9 mouse cellular contexts compared by ENCODE assay signal in the genomic region with DNA sequence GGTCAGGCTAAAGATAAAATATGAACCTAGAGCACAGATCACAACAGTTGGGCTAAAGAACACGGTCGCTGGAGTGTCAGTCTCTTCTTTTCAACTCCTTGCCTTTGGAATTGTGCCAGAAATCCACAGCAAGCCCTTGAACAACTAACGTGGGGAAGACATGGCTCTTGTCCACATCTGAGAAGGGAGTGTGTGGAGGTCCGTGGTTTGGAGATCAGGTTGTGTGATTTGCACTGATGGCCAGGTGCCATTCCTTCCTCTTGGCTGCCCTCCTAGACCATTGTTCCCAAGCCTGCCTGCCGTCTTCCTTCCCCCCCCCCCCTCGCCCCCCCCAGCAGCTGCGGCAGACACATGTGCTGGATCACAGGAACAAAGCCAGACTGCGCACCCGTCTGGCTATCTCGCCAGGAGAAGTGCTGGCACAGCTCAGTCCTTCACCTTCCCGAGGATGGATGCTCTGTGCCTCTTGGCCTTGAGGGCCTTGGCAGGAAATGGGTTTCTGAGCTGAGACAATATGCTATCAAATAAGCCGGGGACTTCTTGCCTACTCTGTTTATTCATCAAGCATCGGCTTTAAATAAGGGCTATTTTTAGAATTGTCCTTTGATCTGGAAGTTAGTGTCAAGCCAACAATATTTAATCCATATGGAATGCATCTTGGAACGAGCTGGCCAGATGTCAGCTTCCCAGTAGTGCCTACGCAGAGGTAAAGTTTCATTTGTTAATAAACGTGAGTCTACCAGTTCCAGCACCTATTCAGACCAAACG.
DNase-seq lines count a peak whose midpoint lies in the region; ATAC-seq and TF ChIP-seq lines count a peak whose summit lies in the region.
"Had no signal": no experiment of that assay in that cellular context is flagged by ENCODE, and none has a peak within 500 bp of the region (broad histone marks: within the 10 kb centered on the region; RNA-seq: fewer than 3 reads in every experiment).

No protein-coding gene starts in this region.

- H3K36me3 ChIP-seq in liver, embryonic 16.5 days (ENCODE audit: control insufficient read depth, insufficient read depth) = no peaks in the 10 kb centered on the region
- H3K36me3 ChIP-seq in liver, embryonic 11.5 days (ENCODE audit: control insufficient read depth, insufficient read depth, low read length) = no peaks in the 10 kb centered on the region
- no peaks in the 10 kb centered on the region for H3K36me3 ChIP-seq in intestine, embryonic 15.5 days
- H3K36me3 ChIP-seq in lung, embryonic 16.5 days (ENCODE audit: control insufficient read depth, insufficient read depth, low read length) = no peaks in the 10 kb centered on the region

- no peak overlapping the region for H3K4me3 ChIP-seq in liver, embryonic 16.5 days (ENCODE audit: low read depth, low read length)
- no peak overlapping the region for H3K4me3 ChIP-seq in liver, embryonic 11.5 days (ENCODE audit: low read depth, low read length)
- H3K4me3 ChIP-seq in gastrocnemius, adult 2 months = peak overlapping the region; percentile 25
- no peak overlapping the region for H3K4me3 ChIP-seq in intestine, embryonic 15.5 days (replicated peaks)
- H3K4me3 ChIP-seq in lung, embryonic 16.5 days (ENCODE audit: low read length) = no peak overlapping the region

- no peak for TF ChIP-seq CTCF in gastrocnemius, adult 2 months (IDR thresholded peaks at IDR 0.05)

- no peak overlapping the region for H3K9ac ChIP-seq in liver, embryonic 16.5 days (ENCODE audit: low read depth, low read length)
- H3K9ac ChIP-seq in liver, embryonic 11.5 days (ENCODE audit: low read depth, low read length) = no peak overlapping the region
- no peak overlapping the region for H3K9ac ChIP-seq in intestine, embryonic 15.5 days
- H3K9ac ChIP-seq in lung, embryonic 16.5 days (ENCODE audit: low read length) = peak overlapping the region; percentile 21; the same call in 1 of the 2 replicates

- H3K4me2 ChIP-seq in liver, embryonic 16.5 days (ENCODE audit: low read depth, low read length) = no peak overlapping the region
- H3K4me2 ChIP-seq in liver, embryonic 11.5 days = no peak overlapping the region
- no peak overlapping the region for H3K4me2 ChIP-seq in intestine, embryonic 15.5 days (replicated peaks)
- 0 out of 2 replicates have a peak overlapping the region, but pooled peaks have one; percentile 18 for H3K4me2 ChIP-seq in lung, embryonic 16.5 days (ENCODE audit: low read depth, low read length)

- 54% methylated on average over 15 of the region's 17 CpGs for WGBS in liver, embryonic 16.5 days (ENCODE audit: insufficient replicate concordance)
- 68% methylated on average over 16 of the region's 17 CpGs for WGBS in liver, embryonic 11.5 days
- WGBS in intestine, embryonic 15.5 days = 42% methylated on average over 16 of the region's 17 CpGs
- WGBS in lung, embryonic 16.5 days = 12% methylated on average over 15 of the region's 17 CpGs

- no peaks in the 10 kb centered on the region for H3K9me3 ChIP-seq in liver, embryonic 16.5 days (replicated peaks; ENCODE audit: control insufficient read depth, low read length)
- H3K9me3 ChIP-seq in liver, embryonic 11.5 days (ENCODE audit: control insufficient read depth, low read length) = no peaks in the 10 kb centered on the region
- H3K9me3 ChIP-seq in intestine, embryonic 15.5 days = no peaks in the 10 kb centered on the region
- H3K9me3 ChIP-seq in lung, embryonic 16.5 days (ENCODE audit: control insufficient read depth, low read length) = no peaks in the 10 kb centered on the region

- peak; percentile 39; the same call in 1 of the 2 replicates for ATAC-seq in liver, embryonic 16.5 days (ENCODE audit: low read depth)
- ATAC-seq in liver, embryonic 11.5 days (replicated peaks; ENCODE audit: low FRiP score) = no peak
- ATAC-seq in intestine, embryonic 15.5 days = peak; percentile 66
- peak; percentile 90 for ATAC-seq in lung, embryonic 16.5 days (ENCODE audit: low read depth)

- intact Hi-C loops in gastrocnemius, adult 2 months (cut with DNase I) = no loop called here

- H3K27me3 ChIP-seq in liver, embryonic 16.5 days (ENCODE audit: control insufficient read depth, insufficient read depth, low read depth, low read length) = no peaks in the 10 kb centered on the region
- H3K27me3 ChIP-seq in liver, embryonic 11.5 days (replicated peaks; ENCODE audit: control insufficient read depth, insufficient read depth, low read length) = no peaks in the 10 kb centered on the region
- no peaks in the 10 kb centered on the region for H3K27me3 ChIP-seq in intestine, embryonic 15.5 days (replicated peaks)
- H3K27me3 ChIP-seq in lung, embryonic 16.5 days (ENCODE audit: control insufficient read depth, insufficient read depth, low read depth, low read length) = no peaks in the 10 kb centered on the region
- H3K27me3 ChIP-seq: CH12.LX had no signal

- no peak for DNase-seq in liver, embryonic 11.5 days (ENCODE audit: low spot score)
- peak; percentile 59 for DNase-seq in gastrocnemius, adult 2 months
- no peak for DNase-seq in layer of hippocampus, adult 9-10 months (ENCODE audit: low spot score)
- no peak for DNase-seq in layer of hippocampus, postnatal 36 days
- DNase-seq in right cerebral cortex, postnatal 4 days = no peak

- no peak overlapping the region for H3K27ac ChIP-seq in liver, embryonic 16.5 days (ENCODE audit: low read length)
- no peak overlapping the region for H3K27ac ChIP-seq in liver, embryonic 11.5 days (ENCODE audit: low read depth, low read length)
- H3K27ac ChIP-seq in gastrocnemius, adult 2 months = peak overlapping the region; percentile 81
- H3K27ac ChIP-seq in intestine, embryonic 15.5 days = 0 out of 2 replicates have a peak overlapping the region, but pooled peaks have one; percentile 18
- peak overlapping the region; percentile 82 for H3K27ac ChIP-seq in lung, embryonic 16.5 days (ENCODE audit: low read length)

- no peaks in the 10 kb centered on the region for H3K4me1 ChIP-seq in liver, embryonic 16.5 days (ENCODE audit: control insufficient read depth, low read depth, low read length)
- H3K4me1 ChIP-seq in liver, embryonic 11.5 days (replicated peaks; ENCODE audit: control insufficient read depth, insufficient read depth, low read length) = no peaks in the 10 kb centered on the region
- peaks cover 15% of the 10 kb centered on the region for H3K4me1 ChIP-seq in intestine, embryonic 15.5 days (replicated peaks)
- peaks cover 18% of the 10 kb centered on the region for H3K4me1 ChIP-seq in lung, embryonic 16.5 days (replicated peaks; ENCODE audit: control insufficient read depth, insufficient read depth, low read length)

Comparison
In these comparisons a context has a peak if more than half of its experiments do, and no peak if none do; other contexts are left out.
1. H3K27ac ChIP-seq: peak in gastrocnemius, adult 2 months (single experiment), intestine, embryonic 15.5 days (single experiment) and lung, embryonic 16.5 days (single experiment); none in liver, embryonic 16.5 days (single experiment) and liver, embryonic 11.5 days (single experiment).